Mouse (Mus musculus): Measurements from ENCODE around the gene Fam89b. TPM values are rescaled to one million over a fixed set of nuclear protein-coding genes. Genes with fewer than 3 reads are reported as not detected.
A peak's percentile ranks its signal among the peaks of the same experiment; 100 is the strongest.

Fam89b gene
- 105 and 108 TPM in 2 replicates for polyA plus RNA-seq (2015; fragmentation: Nextera tagmentation; extraction: Ambion mirVana)

DNA sequence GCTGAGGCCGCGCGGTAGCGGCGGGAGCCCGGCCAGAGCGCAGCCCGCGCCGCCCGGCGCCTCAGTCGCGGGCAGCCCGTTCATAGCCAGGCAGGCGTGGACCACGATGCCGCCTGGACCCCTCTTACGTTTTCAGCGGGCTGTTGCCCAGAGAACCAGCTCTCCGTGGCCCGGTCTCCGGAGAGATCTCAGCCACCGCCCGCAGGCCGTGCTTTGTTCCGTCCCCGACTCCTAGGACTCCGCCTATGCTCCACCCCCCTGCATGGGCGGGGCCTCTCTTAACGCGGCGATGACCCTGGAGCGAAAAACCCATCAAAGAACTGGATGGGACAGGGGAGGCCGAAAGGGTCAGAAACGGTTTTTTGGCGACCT is at the start of gene Fam89b:
Fam89b (minus strand) TSS at position 210 of the 372 bp plus-strand sequence.
- H3K4me1 ChIP-seq = peaks cover 66% of the 10 kb centered on the region
- H3K9me3 ChIP-seq = no peaks in the 10 kb centered on the region
- peak; percentile 74 for ATAC-seq (ENCODE audit: borderline replicate concordance, extremely low read depth, low FRiP score, low TSS enrichment)

DNA sequence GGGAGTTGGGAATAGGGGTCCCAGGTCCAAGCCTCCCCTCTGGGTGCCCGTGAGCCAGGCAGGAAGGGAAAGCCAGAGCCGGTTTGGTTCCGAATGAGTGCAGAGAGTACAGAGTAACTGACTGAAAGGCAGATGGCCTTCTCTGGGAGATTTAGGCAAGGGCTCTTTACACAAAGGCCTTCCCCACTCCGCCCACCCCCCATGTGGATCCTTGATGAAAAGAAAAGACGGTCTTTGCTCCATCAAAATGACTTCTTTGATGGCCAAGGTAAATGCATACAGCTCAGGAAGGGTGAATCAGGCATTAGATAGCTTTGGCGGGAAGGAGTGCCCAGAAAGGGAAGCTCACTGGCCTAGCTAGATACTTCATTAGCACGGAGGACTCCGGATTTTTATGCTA is 48.9 kb upstream of the Fam89b start:
- Histone ChIP-seq H3K4me2 (no peak overlapping the region), H3K36me3 (no peaks in the 10 kb centered on the region), H3K27ac (no peak overlapping the region), H3K27me3 (no peaks in the 10 kb centered on the region), H3K9ac (no peak overlapping the region), H3K9me3 (no peaks in the 10 kb centered on the region), H3K4me1 (peaks cover 10% of the 10 kb centered on the region; the same call in 1 of the 2 replicates), H3K4me3 (no peak overlapping the region)
- ATAC-seq (ENCODE audit: borderline replicate concordance, extremely low read depth, low FRiP score, low TSS enrichment) = no peak
- 58% methylated on average over 8 of the region's 8 CpGs for WGBS

More for the DNA sequence above, at the start of gene Fam89b:
- peak within 1 kb of the TSS; percentile 97 for H3K4me3 ChIP-seq
- H3K4me2 ChIP-seq = peak within 1 kb of the TSS; percentile 96
- H3K27me3 ChIP-seq = no peaks in the 10 kb centered on the region
- H3K36me3 ChIP-seq = 0 out of 2 replicates have a peak, but pooled peaks cover 6% of the 10 kb centered on the region
- H3K9ac ChIP-seq = peak within 1 kb of the TSS; percentile 99
- under 1% methylated on average over 37 of the region's 37 CpGs for WGBS
- peak within 1 kb of the TSS; percentile 91 for H3K27ac ChIP-seq

DNA sequence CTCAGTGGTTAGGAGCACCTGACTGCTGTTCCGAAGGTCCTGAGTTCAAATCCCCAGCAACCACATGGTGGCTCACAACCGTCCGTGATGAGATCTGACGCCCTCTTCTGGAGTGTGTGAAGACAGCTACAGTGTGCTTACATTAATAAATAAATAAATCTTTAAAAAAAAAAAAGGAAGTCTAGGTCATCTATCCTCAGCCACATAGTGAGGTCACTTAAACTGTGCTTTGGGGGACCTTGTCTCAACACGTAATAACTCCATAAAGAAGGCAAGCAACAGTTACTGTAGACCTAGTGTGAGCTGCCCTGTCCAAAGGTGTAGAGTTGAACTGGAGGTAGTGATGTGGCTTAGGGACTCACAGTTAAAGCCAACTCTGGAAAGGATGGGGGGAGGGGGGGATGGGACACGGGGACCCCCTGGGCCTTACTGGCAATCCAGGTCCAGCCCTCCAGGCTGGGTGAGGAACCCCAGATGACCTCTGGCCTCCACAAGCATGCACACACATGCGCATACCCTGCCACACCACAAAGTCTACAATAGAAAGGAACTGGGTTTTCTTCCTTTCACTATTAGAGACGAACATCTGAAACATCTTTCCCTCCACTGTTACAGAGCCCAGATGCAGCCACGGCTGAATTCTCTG is 48.1 kb upstream of the Fam89b start:
- Histone ChIP-seq H3K4me1 (peaks cover 10% of the 10 kb centered on the region; the same call in 1 of the 2 replicates), H3K9ac (no peak overlapping the region), H3K27ac (no peak overlapping the region), H3K4me2 (no peak overlapping the region), H3K4me3 (no peak overlapping the region), H3K27me3 (no peaks in the 10 kb centered on the region), H3K36me3 (no peaks in the 10 kb centered on the region), H3K9me3 (no peaks in the 10 kb centered on the region)
- no peak for ATAC-seq (ENCODE audit: borderline replicate concordance, extremely low read depth, low FRiP score, low TSS enrichment)
- 73% methylated on average over 9 of the region's 9 CpGs for WGBS

DNA sequence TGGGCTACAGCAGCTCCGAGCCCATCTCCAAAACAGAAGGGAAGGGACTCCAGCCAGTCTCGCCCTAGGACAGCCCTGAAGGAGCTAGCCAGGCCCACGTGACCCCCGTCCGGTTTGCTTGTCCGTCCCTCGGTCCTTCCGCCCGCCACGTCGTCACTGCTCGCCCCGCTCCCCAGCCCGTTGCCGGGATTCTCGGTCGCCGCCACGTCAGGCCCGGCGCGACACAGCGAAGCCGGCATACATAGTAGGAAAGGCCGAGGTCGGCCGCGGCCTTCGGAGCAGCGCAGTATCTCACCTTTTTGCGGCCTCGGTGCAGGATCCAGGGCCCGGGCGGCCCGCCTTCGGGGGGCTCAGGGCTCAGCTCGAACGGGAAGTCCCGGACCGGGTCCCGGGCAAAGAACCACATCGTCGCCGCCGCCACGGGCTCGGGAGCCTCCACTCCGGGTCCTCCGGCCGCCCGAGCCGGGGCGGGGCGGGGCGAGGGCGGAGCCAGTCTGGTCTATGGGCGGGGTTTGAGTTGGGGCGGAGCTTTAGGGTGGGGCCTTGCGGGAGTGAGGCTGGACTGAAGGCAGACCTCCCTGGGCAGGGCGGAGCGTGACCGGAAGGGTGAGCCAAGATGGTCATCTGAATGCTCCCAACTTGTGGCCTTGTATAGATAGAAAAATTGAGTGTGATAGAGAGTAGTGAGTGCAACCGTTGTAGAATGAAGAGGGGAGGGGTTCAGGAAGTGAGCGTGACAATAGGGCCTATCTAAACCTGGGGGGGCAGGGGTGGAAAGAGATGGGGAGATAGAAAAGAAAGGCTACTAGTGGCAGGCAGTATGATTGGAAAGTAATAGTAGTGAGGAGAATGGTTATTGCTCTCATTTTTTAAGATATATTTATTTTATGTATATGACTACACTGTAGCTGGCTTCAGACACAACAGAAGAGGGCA is 41.7 kb upstream of the Fam89b start, which contains the start of gene Scyl1:
Scyl1 (minus strand) TSS at position 495 of the 936 bp plus-strand sequence.
- Histone ChIP-seq H3K9me3 (no peaks in the 10 kb centered on the region), H3K27ac (peak within 1 kb of the TSS; percentile 85), H3K27me3 (no peaks in the 10 kb centered on the region), H3K4me3 (peak within 1 kb of the TSS; percentile 79), H3K9ac (peak within 1 kb of the TSS; percentile 85), H3K36me3 (peaks cover 28% of the 10 kb centered on the region), H3K4me1 (peaks cover 16% of the 10 kb centered on the region), H3K4me2 (peak within 1 kb of the TSS; percentile 78)
- peak; percentile 98 for ATAC-seq (ENCODE audit: borderline replicate concordance, extremely low read depth, low FRiP score, low TSS enrichment)
- under 1% methylated on average over 62 of the region's 64 CpGs for WGBS

DNA sequence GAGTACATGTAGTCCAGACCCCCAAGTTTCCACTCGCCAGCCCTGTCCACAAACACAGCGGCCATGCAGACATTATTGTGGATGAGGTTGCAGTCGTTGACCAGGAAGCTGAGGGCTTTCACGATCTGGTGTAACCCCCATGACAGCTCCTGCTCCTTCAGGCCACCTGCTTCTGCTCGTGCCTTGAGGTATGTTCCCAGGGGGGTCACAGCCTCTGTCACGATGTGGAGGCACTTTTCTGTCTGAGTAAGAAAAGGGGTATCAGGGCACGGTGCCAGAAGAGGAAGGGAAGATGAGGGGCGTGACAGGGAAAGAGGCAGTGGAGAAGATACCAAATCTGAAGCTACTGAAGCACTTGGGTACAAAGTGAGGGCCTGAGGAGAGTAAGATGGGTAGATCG is 40.9 kb upstream of the Fam89b start:
- peak overlapping the region; percentile 85; the same call in 1 of the 2 replicates for H3K27ac ChIP-seq
- H3K27me3 ChIP-seq = no peaks in the 10 kb centered on the region
- peak overlapping the region; percentile 79 for H3K4me3 ChIP-seq
- H3K4me1 ChIP-seq = peaks cover 16% of the 10 kb centered on the region
- no peak for ATAC-seq (ENCODE audit: borderline replicate concordance, extremely low read depth, low FRiP score, low TSS enrichment)
- peak overlapping the region; percentile 85 for H3K9ac ChIP-seq
- peak overlapping the region; percentile 78 for H3K4me2 ChIP-seq
- no peaks in the 10 kb centered on the region for H3K9me3 ChIP-seq
- peaks cover 37% of the 10 kb centered on the region for H3K36me3 ChIP-seq
- 28% methylated on average over 9 of the region's 9 CpGs for WGBS

DNA sequence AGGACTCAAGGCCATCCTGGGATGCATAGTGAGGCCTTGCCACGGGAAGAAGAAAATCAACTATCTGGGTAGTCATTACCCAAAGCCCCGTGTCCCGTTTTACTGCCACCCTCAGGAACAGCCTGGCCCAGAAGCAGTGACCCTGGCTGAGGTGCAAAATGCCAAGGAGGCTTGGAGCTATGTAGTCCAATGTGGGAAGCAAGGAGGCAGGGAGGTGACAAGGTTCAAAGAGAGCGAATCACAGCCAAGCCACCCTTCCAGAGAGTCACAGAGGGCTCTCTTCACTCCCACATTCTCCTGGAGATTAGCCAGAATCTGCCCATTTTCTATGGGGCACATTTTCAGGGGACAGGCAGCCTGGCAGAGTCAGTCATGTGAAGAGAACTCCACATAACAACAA is 37.8 kb upstream of the Fam89b start:
- WGBS = 84% methylated on average over 4 of the region's 4 CpGs
- no peak for ATAC-seq (ENCODE audit: borderline replicate concordance, extremely low read depth, low FRiP score, low TSS enrichment)
- H3K36me3 ChIP-seq = peaks cover 65% of the 10 kb centered on the region
- no peak overlapping the region for H3K9ac ChIP-seq
- no peaks in the 10 kb centered on the region for H3K9me3 ChIP-seq
- no peak overlapping the region for H3K27ac ChIP-seq
- H3K27me3 ChIP-seq = no peaks in the 10 kb centered on the region
- no peak overlapping the region for H3K4me2 ChIP-seq
- H3K4me3 ChIP-seq = no peak overlapping the region
- peaks cover 16% of the 10 kb centered on the region for H3K4me1 ChIP-seq

DNA sequence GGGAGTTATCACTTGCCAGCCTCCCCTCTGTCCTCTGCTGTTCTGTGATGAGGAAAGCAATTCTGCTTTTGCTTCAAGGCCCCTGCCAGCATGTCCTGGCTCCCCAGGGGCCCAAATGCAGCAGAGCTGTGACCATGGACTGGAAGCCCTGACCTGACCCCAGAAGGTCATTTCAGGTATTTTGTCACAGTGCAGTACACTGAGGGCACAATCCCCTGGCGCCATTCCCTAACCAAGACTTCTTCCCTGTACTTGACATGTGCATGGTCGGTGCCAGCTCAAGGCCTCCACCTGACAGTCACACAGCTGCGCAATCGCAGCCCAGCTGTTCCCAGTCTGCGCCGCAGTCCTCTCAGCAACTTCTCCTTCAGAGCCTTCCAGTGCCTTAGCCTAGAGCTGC is 33.7 kb upstream of the Fam89b start:
- H3K9me3 ChIP-seq = no peaks in the 10 kb centered on the region
- H3K36me3 ChIP-seq = peaks cover 92% of the 10 kb centered on the region
- no peak overlapping the region for H3K27ac ChIP-seq
- WGBS = 91% methylated on average over 6 of the region's 6 CpGs
- no peaks in the 10 kb centered on the region for H3K27me3 ChIP-seq
- no peak for ATAC-seq (ENCODE audit: borderline replicate concordance, extremely low read depth, low FRiP score, low TSS enrichment)
- no peak overlapping the region for H3K9ac ChIP-seq
- H3K4me2 ChIP-seq = no peak overlapping the region
- H3K4me3 ChIP-seq = no peak overlapping the region
- H3K4me1 ChIP-seq = no peaks in the 10 kb centered on the region

DNA sequence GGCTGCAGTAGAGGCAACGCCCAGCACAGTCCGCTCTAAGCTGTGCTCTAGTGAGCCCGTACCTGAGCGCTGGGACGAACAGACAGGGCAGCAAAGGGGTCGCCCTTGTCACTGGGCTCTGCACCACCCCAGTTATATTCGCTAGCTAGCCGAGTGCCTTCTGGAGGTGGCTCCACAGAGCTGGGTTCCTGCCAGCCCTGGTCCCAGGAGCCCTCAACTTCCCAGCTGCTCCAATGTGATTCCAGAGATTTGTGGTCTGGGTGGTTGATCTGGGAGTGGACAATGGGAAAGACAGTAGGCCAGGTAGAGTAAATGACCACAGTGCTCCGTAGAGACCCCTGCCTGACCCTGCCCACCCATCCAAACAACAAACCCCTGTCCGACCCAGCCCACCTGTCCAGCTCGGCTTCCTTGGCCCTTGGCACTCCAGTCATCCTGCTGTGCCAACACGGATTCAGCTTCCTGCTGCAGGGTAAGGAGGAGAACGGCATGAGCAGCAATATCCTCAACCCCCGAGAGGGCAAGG is 29.5 kb upstream of the Fam89b start:
- Histone ChIP-seq H3K9ac (no peak overlapping the region), H3K27me3 (0 out of 2 replicates have a peak, but pooled peaks cover 15% of the 10 kb centered on the region), H3K9me3 (no peaks in the 10 kb centered on the region), H3K4me2 (no peak overlapping the region), H3K4me1 (peaks cover 10% of the 10 kb centered on the region), H3K4me3 (no peak overlapping the region), H3K27ac (no peak overlapping the region), H3K36me3 (peaks cover 74% of the 10 kb centered on the region)
- no peak for ATAC-seq (ENCODE audit: borderline replicate concordance, extremely low read depth, low FRiP score, low TSS enrichment)
- 89% methylated on average over 14 of the region's 14 CpGs for WGBS

DNA sequence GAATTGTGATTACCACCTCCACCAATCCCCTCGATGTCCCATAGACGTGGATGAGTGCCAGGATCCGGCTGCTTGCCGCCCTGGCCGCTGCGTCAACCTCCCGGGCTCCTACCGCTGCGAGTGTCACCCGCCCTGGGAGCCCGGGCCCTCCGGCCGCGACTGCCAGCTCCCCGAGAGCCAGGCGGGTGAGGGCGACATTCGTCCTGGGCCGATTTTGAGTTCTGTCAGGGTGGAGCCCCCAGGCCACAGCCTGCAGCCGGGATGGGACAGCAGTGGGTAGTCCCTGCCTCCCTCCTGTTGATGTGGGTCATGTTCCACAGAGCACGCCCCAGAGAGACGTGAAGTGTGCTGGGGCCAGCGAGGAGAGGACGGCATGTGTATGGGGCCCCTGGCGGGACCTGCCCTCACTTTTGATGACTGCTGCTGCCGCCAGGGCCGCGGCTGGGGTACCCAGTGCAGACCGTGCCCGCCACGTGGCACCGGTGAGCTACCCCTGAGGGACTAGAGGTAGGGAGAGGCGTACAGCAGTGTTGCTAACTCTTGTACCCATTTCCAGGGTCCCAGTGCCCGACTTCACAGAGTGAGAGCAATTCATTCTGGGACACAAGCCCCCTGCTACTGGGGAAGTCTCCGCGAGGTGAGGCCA is 27.7 kb upstream of the Fam89b start:
- no peak overlapping the region for H3K9ac ChIP-seq
- H3K4me1 ChIP-seq = peaks cover 10% of the 10 kb centered on the region
- H3K27me3 ChIP-seq = peaks cover 17% of the 10 kb centered on the region; the same call in 1 of the 2 replicates
- peak overlapping the region; percentile 28; the same call in 1 of the 2 replicates for H3K4me2 ChIP-seq
- H3K4me3 ChIP-seq = no peak overlapping the region
- H3K27ac ChIP-seq = no peak overlapping the region
- no peaks in the 10 kb centered on the region for H3K9me3 ChIP-seq
- peaks cover 64% of the 10 kb centered on the region for H3K36me3 ChIP-seq
- WGBS = 21% methylated on average over 35 of the region's 36 CpGs
- peak; percentile 35 for ATAC-seq (ENCODE audit: borderline replicate concordance, extremely low read depth, low FRiP score, low TSS enrichment)

DNA sequence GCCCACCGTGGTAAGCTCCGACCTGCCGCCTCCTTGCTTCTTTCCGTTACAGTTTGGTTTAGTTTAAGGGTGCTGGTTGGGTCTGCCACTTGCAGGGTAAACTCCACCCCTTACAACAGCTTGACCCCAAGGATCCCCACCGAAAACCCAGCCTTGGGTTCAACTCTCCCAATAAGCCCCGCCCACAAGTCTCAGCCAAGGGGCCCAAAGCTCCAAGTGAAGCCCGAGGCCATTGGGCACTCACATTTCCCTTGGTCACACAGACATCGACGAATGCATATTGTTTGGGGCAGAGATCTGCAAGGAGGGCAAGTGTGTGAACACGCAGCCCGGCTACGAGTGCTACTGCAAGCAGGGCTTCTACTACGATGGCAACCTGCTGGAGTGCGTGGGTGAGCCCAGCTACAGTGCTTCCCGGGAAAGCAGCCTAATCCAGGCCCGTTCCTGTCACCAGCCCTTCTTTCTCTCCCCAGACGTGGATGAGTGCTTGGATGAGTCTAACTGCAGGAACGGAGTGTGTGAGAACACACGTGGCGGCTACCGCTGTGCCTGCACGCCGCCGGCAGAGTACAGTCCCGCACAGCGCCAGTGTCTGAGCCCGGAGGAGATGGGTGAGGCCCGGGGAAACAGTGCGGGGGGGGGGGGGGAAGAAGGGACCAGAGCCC is 27.0 kb upstream of the Fam89b start:
- Histone ChIP-seq H3K9me3 (no peaks in the 10 kb centered on the region), H3K4me3 (no peak overlapping the region), H3K27ac (no peak overlapping the region), H3K36me3 (peaks cover 58% of the 10 kb centered on the region), H3K4me1 (peaks cover 15% of the 10 kb centered on the region), H3K27me3 (peaks cover 22% of the 10 kb centered on the region; the same call in 1 of the 2 replicates), H3K4me2 (peak overlapping the region; percentile 28; the same call in 1 of the 2 replicates), H3K9ac (no peak overlapping the region)
- WGBS = 24% methylated on average over 28 of the region's 29 CpGs
- peak; percentile 25; the same call in 1 of the 2 replicates for ATAC-seq (ENCODE audit: borderline replicate concordance, extremely low read depth, low FRiP score, low TSS enrichment)

DNA sequence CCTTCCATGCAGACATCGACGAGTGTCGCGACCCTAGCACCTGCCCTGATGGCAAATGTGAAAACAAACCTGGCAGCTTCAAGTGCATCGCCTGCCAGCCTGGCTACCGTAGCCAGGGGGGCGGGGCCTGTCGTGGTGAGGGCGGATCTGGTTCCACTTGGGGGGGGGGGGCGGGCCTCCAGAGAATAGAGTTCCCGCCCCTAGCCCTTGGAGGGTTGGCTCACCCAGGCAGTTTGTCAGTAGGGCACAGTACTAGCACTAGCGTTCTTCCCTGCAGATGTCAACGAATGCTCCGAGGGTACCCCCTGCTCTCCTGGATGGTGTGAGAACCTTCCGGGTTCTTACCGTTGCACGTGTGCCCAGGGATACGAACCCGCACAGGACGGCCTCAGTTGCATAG is 22.3 kb upstream of the Fam89b start:
- no peak overlapping the region for H3K27ac ChIP-seq
- no peak overlapping the region for H3K4me3 ChIP-seq
- peaks cover 31% of the 10 kb centered on the region for H3K36me3 ChIP-seq
- H3K4me1 ChIP-seq = peaks cover 13% of the 10 kb centered on the region
- ATAC-seq (ENCODE audit: borderline replicate concordance, extremely low read depth, low FRiP score, low TSS enrichment) = 0 out of 2 replicates have a peak, but pooled peaks have one; percentile 37
- peak overlapping the region; percentile 18; the same call in 1 of the 2 replicates for H3K4me2 ChIP-seq
- H3K9me3 ChIP-seq = no peaks in the 10 kb centered on the region
- 16% methylated on average over 20 of the region's 20 CpGs for WGBS
- no peak overlapping the region for H3K9ac ChIP-seq
- peaks cover 37% of the 10 kb centered on the region for H3K27me3 ChIP-seq
